In genomic region chr7:143138789-143139188, GRCm38 (mm10) we compare ENCODE assay signal across 8 mouse cellular contexts. TPM values are rescaled to one million over a fixed set of nuclear protein-coding genes. Genes with fewer than 3 reads are reported as not detected.
A peak's percentile ranks its signal among the peaks of the same experiment; 100 is the strongest.
DNase-seq lines count a peak whose midpoint lies in the region; ATAC-seq lines count a peak whose summit lies in the region.

No protein-coding gene starts in this region.

- no peak overlapping the region for H3K27ac ChIP-seq in embryonic facial prominence, embryonic 10.5 days (replicated peaks)

- peaks cover 11% of the 10 kb centered on the region for H3K4me1 ChIP-seq in embryonic facial prominence, embryonic 10.5 days

- H3K9me3 ChIP-seq in embryonic facial prominence, embryonic 10.5 days = no peaks in the 10 kb centered on the region

- peaks cover 6% of the 10 kb centered on the region; the same call in 1 of the 2 replicates for H3K27me3 ChIP-seq in embryonic facial prominence, embryonic 10.5 days (replicated peaks; ENCODE audit: low read depth, poor library complexity, severe bottlenecking)

- no peak overlapping the region for H3K4me3 ChIP-seq in embryonic facial prominence, embryonic 10.5 days

- intact Hi-C loops in heart, postnatal 14 days (cut with DNase I) = loop anchor here (1.0 to 5.0 kb wide), 2 partner anchors 43 to 131 kb away; partner anchors contain the start of gene Tspan32
- intact Hi-C loops in left cerebral cortex, postnatal 4 days (cut with DNase I) = loop anchor here (10.0 kb wide), 1 partner anchor 134 kb away; the partner anchor contains the start of gene Tspan32

- WGBS in embryonic facial prominence, embryonic 10.5 days = 57% methylated on average over 1 of the region's 1 CpGs

- H3K36me3 ChIP-seq in embryonic facial prominence, embryonic 10.5 days (replicated peaks) = no peaks in the 10 kb centered on the region

- no peak for ATAC-seq in cerebellum, adult (ENCODE audit: insufficient number of reproducible peaks, low FRiP score, low TSS enrichment)

- peak; percentile 58 for DNase-seq in cerebellum, adult 11 months
- DNase-seq in urinary bladder, postnatal 25 days (ENCODE audit: low spot score) = peak; percentile 64
- no peak for DNase-seq in urinary bladder, adult 2 months (ENCODE audit: low spot score)
- peak; percentile 55 for DNase-seq in embryonic facial prominence, embryonic 10.5 days (ENCODE audit: low spot score)
- peak; percentile 76 to 82 for DNase-seq in heart, postnatal 14 days
- peak; percentile 66 for DNase-seq in left cerebral cortex, postnatal 4 days
- DNase-seq in retina, embryonic 14.5 days (ENCODE audit: low spot score) = peak; percentile 84

RNA-seq across cellular contexts. Expression of gene Kcnq1, which starts 32.6 kb away (rescaled TPM):
- 1.0 and 1.5 TPM in 2 replicates for polyA plus RNA-seq in urinary bladder, adult 2 months (2012; rRNA removed)
- polyA plus RNA-seq in embryonic facial prominence, embryonic 10.5 days (2016; fragmentation: Nextera tagmentation; extraction: Ambion mirVana) = 1.0 and 1.5 TPM in 2 replicates
- total RNA-seq in heart, postnatal 14 days (2021) = 10 to 100 TPM; 32.1 to 32.5 TPM
- total RNA-seq in left cerebral cortex, postnatal 4 days (2021) = 1 to 10 TPM; 1.1 to 1.5 TPM

RNA-seq across cellular contexts. Expression of gene Trpm5, which starts 44.3 kb away (rescaled TPM):
- polyA plus RNA-seq in urinary bladder, adult 2 months (2012; rRNA removed) = 0.21 and 0.29 TPM in 2 replicates
- polyA plus RNA-seq in embryonic facial prominence, embryonic 10.5 days (2016; fragmentation: Nextera tagmentation; extraction: Ambion mirVana) = 0.60 and 0.77 TPM in 2 replicates
- total RNA-seq in heart, postnatal 14 days (2021) = under 1 TPM; 0.12 TPM
- total RNA-seq in left cerebral cortex, postnatal 4 days (2021) = under 1 TPM; 0.38 TPM

Comparison
In these comparisons a context has a peak if more than half of its experiments do, and no peak if none do; other contexts are left out.
1. RNA of gene Kcnq1, which starts 32.6 kb away (total RNA-seq): 32.1 to 32.5 TPM in heart, postnatal 14 days; 1.1 to 1.5 TPM in left cerebral cortex, postnatal 4 days; every median in the first group is over 10 times any median in the second.